Mouse (Mus musculus): ENCODE data around the gene Batf3.

Gene Batf3

GRCm38 (mm10) chr1:191097802-191098747 is at the start of gene Batf3:
Gene Batf3, plus strand, starts transcription at chr1:191097847.
- peak; percentile 63 for DNase-seq

GRCm38 (mm10) chr1:191053555-191053954 is 44.1 kb upstream of the Batf3 start:
- DNase-seq = no peak

GRCm38 (mm10) chr1:191054870-191055532 is 42.6 kb upstream of the Batf3 start:
- peak; percentile 14 for DNase-seq

GRCm38 (mm10) chr1:191055533-191055873 is 42.1 kb upstream of the Batf3 start:
- no peak for DNase-seq

GRCm38 (mm10) chr1:191057461-191057860 is 40.2 kb upstream of the Batf3 start:
- no peak for DNase-seq

- no peak for DNase-seq
These were observed 35.3 kb upstream of the Batf3 start for GRCm38 (mm10) chr1:191062241-191062780.

- peak; percentile 94 for DNase-seq
These were observed 34.7 kb upstream of the Batf3 start, which contains the start of the genes Tatdn3 and Nsl1 for GRCm38 (mm10) chr1:191062781-191063485. Gene Tatdn3, minus strand, starts transcription at chr1:191062932. Gene Nsl1, plus strand, starts transcription at chr1:191063012.

GRCm38 (mm10) chr1:191063700-191064099 is 33.9 kb upstream of the Batf3 start:
- DNase-seq = no peak

GRCm38 (mm10) chr1:191064535-191064934 is 33.1 kb upstream of the Batf3 start:
- DNase-seq = no peak

GRCm38 (mm10) chr1:191065188-191065587 is 32.5 kb upstream of the Batf3 start:
- no peak for DNase-seq

- DNase-seq = no peak
These were observed 29.3 kb upstream of the Batf3 start for GRCm38 (mm10) chr1:191068377-191068776.

GRCm38 (mm10) chr1:191070259-191070658 is 27.4 kb upstream of the Batf3 start:
- DNase-seq = no peak

- no peak for DNase-seq
These were observed 26.0 kb upstream of the Batf3 start for GRCm38 (mm10) chr1:191071613-191072012.

- DNase-seq = no peak
These were observed 25.2 kb upstream of the Batf3 start for GRCm38 (mm10) chr1:191072329-191072913.

GRCm38 (mm10) chr1:191073001-191073400 is 24.6 kb upstream of the Batf3 start:
- DNase-seq = peak; percentile 69

GRCm38 (mm10) chr1:191073486-191073885 is 24.2 kb upstream of the Batf3 start:
- no peak for DNase-seq

GRCm38 (mm10) chr1:191075199-191075883 is 22.3 kb upstream of the Batf3 start:
- peak; percentile 82 for DNase-seq

GRCm38 (mm10) chr1:191083230-191083629 is 14.4 kb upstream of the Batf3 start:
- no peak for DNase-seq

- peak; percentile 75 for DNase-seq
These were observed 12.6 kb upstream of the Batf3 start for GRCm38 (mm10) chr1:191084951-191085559.

- DNase-seq = peak; percentile 16
These were observed 12.1 kb upstream of the Batf3 start for GRCm38 (mm10) chr1:191085597-191085996.

GRCm38 (mm10) chr1:191086304-191086878 is 11.3 kb upstream of the Batf3 start:
- peak; percentile 32 for DNase-seq
